Mouse (Mus musculus) testis, adult 2 months (tissue): ENCODE results near the gene Nphs1.

Source experiments
- CTCF ChIP-seq: fragments of 200-500 bp; IDR thresholded peaks from 2 replicates; pipeline ENCODE4 v1.5.1; 2012; ENCODE audit warnings: low read depth, mild to moderate bottlenecking, inconsistent platforms, low read length, moderate library complexity; ENCODE audit not compliant: control insufficient read depth, insufficient read depth, insufficient replicate concordance
- POLR2A ChIP-seq: fragments of 200-500 bp; IDR thresholded peaks from 2 replicates; pipeline ENCODE4 v1.6.1; 2012; ENCODE audit warnings: low read depth, mild to moderate bottlenecking, inconsistent platforms, low read length, moderate library complexity; ENCODE audit not compliant: control insufficient read depth

DNA sequence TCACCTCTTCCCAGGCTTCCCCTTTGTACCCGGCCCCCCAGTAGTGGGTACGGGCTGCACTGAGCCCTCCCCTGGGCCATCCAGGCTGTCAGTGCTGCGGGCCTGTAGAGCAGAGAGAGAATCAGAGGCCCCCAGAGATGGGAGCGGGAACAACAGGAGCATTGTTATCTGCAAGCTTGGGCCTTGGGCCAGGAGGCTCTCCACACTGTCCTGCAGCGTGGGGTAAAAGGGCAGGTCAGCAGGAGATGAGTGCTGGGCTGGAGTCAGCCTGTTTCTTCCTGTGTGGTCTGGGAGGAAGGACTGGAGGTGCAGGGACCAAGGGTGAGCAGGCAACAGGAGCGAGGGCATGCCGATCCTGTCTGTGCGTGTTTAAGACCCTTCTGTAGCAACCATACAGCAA, 74.8 kb downstream of the Nphs1 start:
- TF ChIP-seq CTCF: no peak
- TF ChIP-seq POLR2A: no peak
